Mouse (Mus musculus) CH12.LX (cell line): ENCODE data around the gene Mlh1. TPM values are rescaled to one million over a fixed set of nuclear protein-coding genes. Genes with fewer than 3 reads are reported as not detected.

Source experiments
- DNase-seq: peaks from one replicate; pipeline ENCODE4 v3.0.0-alpha.2; 2013; ENCODE audit errors: extremely low read depth
- H3K27ac ChIP-seq: 2 replicates; pipeline ENCODE4 v1.5.1; 2012; ENCODE audit warnings: low read depth, mild to moderate bottlenecking, control low read depth, moderate library complexity; ENCODE audit not compliant: insufficient read depth
- H3K27me3 ChIP-seq: replicated peaks from 2 replicates; pipeline ENCODE3; 2012; ENCODE audit warnings: inconsistent platforms
- H3K36me3 ChIP-seq, 2 experiments: replicated peaks in 1 of 2; 2 replicates each; pipeline versions ENCODE3 to v1.6.1; 2012; ENCODE audit warnings: inconsistent platforms in 1 of 2, low read length in 1 of 2, mild to moderate bottlenecking in 1 of 2, mixed read lengths in 1 of 2, moderate library complexity in 1 of 2; ENCODE audit not compliant: control insufficient read depth in 1 of 2, insufficient read depth in 1 of 2
- H3K4me1 ChIP-seq, 2 experiments: 2 replicates each; pipeline ENCODE4 v1.6.1; 2012; ENCODE audit warnings: inconsistent platforms in 1 of 2, moderate library complexity in 1 of 2; ENCODE audit not compliant: insufficient read depth in 2 of 2, control insufficient read depth in 1 of 2
- H3K4me2 ChIP-seq: 2 replicates; pipeline ENCODE4 v1.6.1; 2012; ENCODE audit warnings: low read depth, mild to moderate bottlenecking, control low read depth; ENCODE audit not compliant: poor library complexity, insufficient read depth, severe bottlenecking
- H3K4me3 ChIP-seq, 3 experiments: fragments of 150-350 bp in 1 of 3; sonication (generic) in 1 of 3; replicated peaks in 1 of 3; 2 replicates each; pipeline versions ENCODE3 to v1.5.1; 2011 to 2012; ENCODE audit warnings: low read depth in 2 of 3, low read length in 2 of 3, mild to moderate bottlenecking in 2 of 3, moderate library complexity in 2 of 3, control low read depth in 1 of 3, improper control_type of control experiment in 1 of 3, inconsistent platforms in 1 of 3, mixed read lengths in 1 of 3; ENCODE audit not compliant: poor library complexity in 1 of 3
- H3K79me2 ChIP-seq: replicated peaks from 2 replicates; pipeline ENCODE4 v1.6.1; 2012; ENCODE audit warnings: mild to moderate bottlenecking, moderate library complexity; ENCODE audit not compliant: control insufficient read depth, poor library complexity, insufficient read depth, severe bottlenecking; ENCODE audit errors: extremely low read depth
- H3K9ac ChIP-seq: 2 replicates; pipeline ENCODE4 v1.6.1; 2012; ENCODE audit warnings: low read depth, mild to moderate bottlenecking, control low read depth, moderate library complexity; ENCODE audit not compliant: insufficient read depth
- H3K9me3 ChIP-seq: replicated peaks from 2 replicates; pipeline ENCODE3; 2012; ENCODE audit warnings: low read length, inconsistent platforms, mixed read lengths
- BHLHE40 ChIP-seq: IDR thresholded peaks from 2 replicates; pipeline ENCODE4 v1.6.1; 2011; ENCODE audit warnings: mild to moderate bottlenecking, low read depth, low read length, improper control_type of control experiment
- CHD1 ChIP-seq: IDR thresholded peaks from 2 replicates; pipeline ENCODE4 v1.6.1; 2012; ENCODE audit warnings: low read depth, low read length, improper control_type of control experiment, inconsistent platforms
- CHD2 ChIP-seq: IDR thresholded peaks from 2 replicates; pipeline ENCODE4 v1.6.1; 2011; ENCODE audit warnings: low read length, improper control_type of control experiment
- CTCF ChIP-seq, 2 experiments: IDR thresholded peaks in 1 of 2; conservative IDR thresholded peaks in 1 of 2; 2 replicates each; pipeline ENCODE4 v1.5.1; 2011 to 2012; ENCODE audit warnings: low read depth in 2 of 2, low read length in 2 of 2, improper control_type of control experiment in 1 of 2, inconsistent platforms in 1 of 2, mild to moderate bottlenecking in 1 of 2, moderate library complexity in 1 of 2
- ELF1 ChIP-seq: IDR thresholded peaks from 2 replicates; pipeline ENCODE4 v1.6.1; 2014; ENCODE audit warnings: low read depth, mild to moderate bottlenecking, inconsistent platforms, low read length, improper control_type of control experiment
- EP300 ChIP-seq: IDR thresholded peaks from 2 replicates; pipeline ENCODE4 v1.6.1; 2011; ENCODE audit warnings: low read length, improper control_type of control experiment
- HCFC1 ChIP-seq: IDR thresholded peaks from 2 replicates; pipeline ENCODE4 v1.6.1; 2012; ENCODE audit warnings: low read depth, mild to moderate bottlenecking, inconsistent platforms, low read length, improper control_type of control experiment
- MAFK ChIP-seq: IDR thresholded peaks from 2 replicates; pipeline ENCODE4 v1.6.1; 2011; ENCODE audit warnings: low read length, improper control_type of control experiment; ENCODE audit not compliant: insufficient replicate concordance
- MAZ ChIP-seq: IDR thresholded peaks from 2 replicates; pipeline ENCODE4 v1.6.1; 2012; ENCODE audit warnings: low read depth, mild to moderate bottlenecking, inconsistent platforms, low read length, improper control_type of control experiment, moderate library complexity
- MXI1 ChIP-seq: IDR thresholded peaks from 2 replicates; pipeline ENCODE4 v1.6.1; 2011; ENCODE audit warnings: mild to moderate bottlenecking, low read depth, low read length, improper control_type of control experiment
- MYC ChIP-seq: IDR thresholded peaks from 2 replicates; pipeline ENCODE4 v1.6.1; 2011; ENCODE audit warnings: low read depth, mild to moderate bottlenecking, improper control_type of control experiment, low read length
- NELFE ChIP-seq: IDR thresholded peaks from 2 replicates; pipeline ENCODE4 v1.6.1; 2011; ENCODE audit warnings: low read depth, low read length, improper control_type of control experiment
- NRF1 ChIP-seq: IDR thresholded peaks from 2 replicates; pipeline ENCODE4 v1.6.1; 2014; ENCODE audit warnings: low read depth, mild to moderate bottlenecking, inconsistent platforms, low read length, improper control_type of control experiment, moderate library complexity
- PAX5 ChIP-seq: IDR thresholded peaks from 2 replicates; pipeline ENCODE4 v1.6.1; 2012; ENCODE audit warnings: low read length, inconsistent platforms, mixed read lengths
- POLR2A ChIP-seq: IDR thresholded peaks from 2 replicates; pipeline ENCODE4 v1.6.1; 2011; ENCODE audit warnings: low read depth, mild to moderate bottlenecking, improper control_type of control experiment, low read length
- RAD21 ChIP-seq: IDR thresholded peaks from 2 replicates; pipeline ENCODE4 v1.6.1; 2011; ENCODE audit warnings: low read depth, mild to moderate bottlenecking, low read length, improper control_type of control experiment, moderate library complexity
- SIN3A ChIP-seq: IDR thresholded peaks from 2 replicates; pipeline ENCODE4 v1.6.1; 2012; ENCODE audit warnings: low read length, improper control_type of control experiment, inconsistent platforms
- SMC3 ChIP-seq: IDR thresholded peaks from 2 replicates; pipeline ENCODE4 v1.6.1; 2011; ENCODE audit warnings: low read depth, low read length, improper control_type of control experiment
- TBP ChIP-seq: conservative IDR thresholded peaks from 2 replicates; pipeline ENCODE4 v1.6.1; 2011; ENCODE audit warnings: low read depth, low read length, improper control_type of control experiment
- TCF12 ChIP-seq: IDR thresholded peaks from 2 replicates; pipeline ENCODE4 v1.6.1; 2014; ENCODE audit warnings: low read depth, mild to moderate bottlenecking, inconsistent platforms, low read length, improper control_type of control experiment
- UBTF ChIP-seq: IDR thresholded peaks from 2 replicates; pipeline ENCODE4 v1.6.1; 2012; ENCODE audit warnings: low read depth, mild to moderate bottlenecking, inconsistent platforms, low read length, improper control_type of control experiment, moderate library complexity
- USF2 ChIP-seq: conservative IDR thresholded peaks from 2 replicates; pipeline ENCODE4 v1.6.1; 2011; ENCODE audit warnings: low read depth, low read length, improper control_type of control experiment
- ZC3H11A ChIP-seq: IDR thresholded peaks from 2 replicates; pipeline ENCODE4 v1.6.1; 2012; ENCODE audit warnings: low read depth, mild to moderate bottlenecking, inconsistent platforms, low read length, improper control_type of control experiment
- ZKSCAN1 ChIP-seq: IDR thresholded peaks from 2 replicates; pipeline ENCODE4 v1.6.1; 2012; ENCODE audit warnings: low read depth, inconsistent platforms, low read length, improper control_type of control experiment, borderline replicate concordance
- ZNF384 ChIP-seq: IDR thresholded peaks from 2 replicates; pipeline ENCODE4 v1.6.1; 2012; ENCODE audit warnings: low read depth, low read length, improper control_type of control experiment, inconsistent platforms
- dilution Hi-C: fragments of 300-500 bp; cut with MboI; formaldehyde crosslinking; loops from 2 replicates; pipeline ENCODE4 v1.14.3; 2020; ENCODE audit warnings: low sequenced_read_pairs; ENCODE audit not compliant: extremely low pct_unique_long_range_greater_than_20kb, extremely low pct_ligation_motif_present
- in situ Hi-C: fragments of 300-500 bp; cut with MboI; formaldehyde crosslinking; loops from 3 replicates; pipeline ENCODE4 v1.14.3; 2019; ENCODE audit warnings: low sequenced_read_pairs, low pct_ligation_motif_present, low pct_unique_long_range_greater_than_20kb, mixed read lengths
- polyA plus RNA-seq: library from polyadenylated mRNA; unstranded; fragments of >175 nt; gene quantifications from 2 replicates; pipeline ENCODE4 v1.2.1, GENCODE M21; 2012; ENCODE audit warnings: low read depth; ENCODE audit not compliant: insufficient read length
- total RNA-seq, 2 experiments: library from RNA; depleted of rRNA; stranded (reverse); fragments of 300-350 nt in 1 of 2; fragments of >200 nt in 1 of 2; gene quantifications; 2 replicates each; pipeline ENCODE4 v1.2.3; 2012 to 2014

Gene Mlh1
- total and polyA plus RNA-seq, 3 experiments = 25.7 to 57.9 (median 50.2) TPM

- TF ChIP-seq EP300 = 0 out of 2 replicates have a peak, but pooled peaks have one; percentile 34
Measured at GRCm38 (mm10) chr9:111314219-111314618, 42.6 kb upstream of the Mlh1 start (continued).

- Histone ChIP-seq H3K4me3 (no peak overlapping the region), H3K27ac (no peak overlapping the region), H3K79me2 (no peaks in the 10 kb centered on the region), H3K36me3 (no peaks in the 10 kb centered on the region), H3K9me3 (peaks cover 15% of the 10 kb centered on the region), H3K9ac (no peak overlapping the region), H3K4me2 (no peak overlapping the region), H3K4me1 (peaks cover 0 to 7% of the 10 kb centered on the region in 2 experiments; a peak in 2 of 4 replicates), H3K27me3 (no peaks in the 10 kb centered on the region)
- TF ChIP-seq ELF1 (no peak), CTCF (conservative IDR thresholded peaks at IDR 0.05 in 1 of 2, IDR thresholded peaks at IDR 0.05 in 1 of 2; ENCODE audit: low read depth in 2 of 2, low read length in 2 of 2) (no peak), NELFE (no peak), SIN3A (no peak), CHD1 (no peak), TCF12 (no peak), ZC3H11A (no peak), MAZ (no peak), NRF1 (no peak), MXI1 (no peak), USF2 (no peak), EP300 (no peak), TBP (no peak), RAD21 (no peak), PAX5 (no peak), MAFK (no peak), CHD2 (no peak), ZKSCAN1 (no peak), POLR2A (no peak), BHLHE40 (no peak)
- in situ Hi-C loops (no loop called here), dilution Hi-C loops (no loop called here)
- DNase-seq = no peak
Measured at GRCm38 (mm10) chr9:111313793-111314192, 42.2 kb upstream of the Mlh1 start.

GRCm38 (mm10) chr9:111313299-111313698 is 41.7 kb upstream of the Mlh1 start:
- DNase-seq = no peak
- Histone ChIP-seq H3K27me3 (no peaks in the 10 kb centered on the region), H3K27ac (no peak overlapping the region), H3K4me2 (no peak overlapping the region), H3K9ac (no peak overlapping the region), H3K4me3 (no peak overlapping the region), H3K36me3 (no peaks in the 10 kb centered on the region), H3K79me2 (no peaks in the 10 kb centered on the region), H3K9me3 (peaks cover 15% of the 10 kb centered on the region), H3K4me1 (peaks cover 0 to 7% of the 10 kb centered on the region in 2 experiments; a peak in 2 of 4 replicates)
- no peak for TF ChIP-seq ZNF384
- TF ChIP-seq MYC = no peak
- no peak for TF ChIP-seq SMC3
- no peak for TF ChIP-seq CHD2
- no peak for TF ChIP-seq ZKSCAN1
- TF ChIP-seq TCF12 = no peak
- TF ChIP-seq UBTF = no peak
- no peak for TF ChIP-seq HCFC1
- dilution Hi-C loops = no loop called here
- in situ Hi-C loops = no loop called here
